Mouse (Mus musculus): Measurements from ENCODE around the gene Shank1. TPM values are rescaled to one million over a fixed set of nuclear protein-coding genes. Genes with fewer than 3 reads are reported as not detected.
A peak's percentile ranks its signal among the peaks of the same experiment; 100 is the strongest.
"Not testable (repeated sequence)": the region's sequence is repeated elsewhere in the genome, so short reads cannot be mapped to it uniquely, and the experiment has no call there.

The Shank1 gene
- total RNA-seq (2021), result 100 to 1,000 TPM; 299 to 336 TPM

- intact Hi-C loops (cut with DNase I), result loop anchor here (10.0 kb wide), 1 partner anchor 45 kb away; the partner anchor contains the start of gene Gm15517
These were observed at the start of gene Shank1 for GRCm38 (mm10) chr7:44309475-44310284. TSS of gene Shank1 (plus strand) at chr7:44310253.

GRCm38 (mm10) chr7:44260410-44260809, 49.6 kb upstream of the Shank1 start:
- no peak for DNase-seq
- intact Hi-C loops (cut with DNase I), result loop anchor here (5.0 to 10.0 kb wide), 2 partner anchors 54 to 227 kb away; partner anchors contain the start of gene Shank1

More at GRCm38 (mm10) chr7:44309475-44310284, at the start of gene Shank1:
- no peak for DNase-seq

- intact Hi-C loops (cut with DNase I), result loop anchor here (5.0 to 10.0 kb wide), 2 partner anchors 54 to 226 kb away; partner anchors contain the start of gene Shank1
- no peak for DNase-seq
These were observed 48.9 kb upstream of the Shank1 start, which contains the start of gene Gm15517 for GRCm38 (mm10) chr7:44261147-44261546. TSS of gene Gm15517 (plus strand) at chr7:44261447.

- peak; percentile 95 for DNase-seq
- intact Hi-C loops (cut with DNase I), result loop anchor here (1.0 to 10.0 kb wide), 3 partner anchors 52 to 224 kb away; partner anchors contain the start of gene Shank1
These were observed 47.0 kb upstream of the Shank1 start for GRCm38 (mm10) chr7:44262791-44263643.

GRCm38 (mm10) chr7:44268117-44268516, 41.9 kb upstream of the Shank1 start:
- DNase-seq, result no peak
- intact Hi-C loops (cut with DNase I), result loop anchor here (10.0 kb wide), 1 partner anchor 47 kb away; the partner anchor contains the start of gene Shank1

GRCm38 (mm10) chr7:44269397-44269796, 40.7 kb upstream of the Shank1 start:
- intact Hi-C loops (cut with DNase I), result loop anchor here (10.0 kb wide), 1 partner anchor 45 kb away; the partner anchor contains the start of gene Shank1
- DNase-seq, result no peak

- intact Hi-C loops (cut with DNase I), result no loop called here
- DNase-seq, result peak; percentile 34
These were observed 38.7 kb upstream of the Shank1 start for GRCm38 (mm10) chr7:44271309-44271708.

- intact Hi-C loops (cut with DNase I), result no loop called here
These were observed 37.5 kb upstream of the Shank1 start for GRCm38 (mm10) chr7:44272546-44272945.

GRCm38 (mm10) chr7:44273446-44273845, 36.6 kb upstream of the Shank1 start:
- intact Hi-C loops (cut with DNase I), result no loop called here
- DNase-seq, result no peak

More at GRCm38 (mm10) chr7:44272546-44272945, 37.5 kb upstream of the Shank1 start:
- DNase-seq, result no peak

- no peak for DNase-seq
- intact Hi-C loops (cut with DNase I), result no loop called here
These were observed 36.0 kb upstream of the Shank1 start for GRCm38 (mm10) chr7:44274096-44274495.

- intact Hi-C loops (cut with DNase I), result no loop called here
- DNase-seq, result no peak
These were observed 34.5 kb upstream of the Shank1 start for GRCm38 (mm10) chr7:44275546-44275945.

- intact Hi-C loops (cut with DNase I), result no loop called here
- no peak for DNase-seq
These were observed 33.4 kb upstream of the Shank1 start for GRCm38 (mm10) chr7:44276461-44277249.

GRCm38 (mm10) chr7:44277250-44277622, 32.8 kb upstream of the Shank1 start:
- peak; percentile 64 for DNase-seq
- intact Hi-C loops (cut with DNase I), result no loop called here

- no peak for DNase-seq
- intact Hi-C loops (cut with DNase I), result no loop called here
These were observed 29.1 kb upstream of the Shank1 start for GRCm38 (mm10) chr7:44280959-44281358.

- intact Hi-C loops (cut with DNase I), result no loop called here
- no peak for DNase-seq
These were observed 28.5 kb upstream of the Shank1 start for GRCm38 (mm10) chr7:44281586-44281985.

GRCm38 (mm10) chr7:44287760-44288159, 22.3 kb upstream of the Shank1 start:
- no peak for DNase-seq
- intact Hi-C loops (cut with DNase I), result no loop called here

- intact Hi-C loops (cut with DNase I), result no loop called here
- no peak for DNase-seq
These were observed 19.1 kb upstream of the Shank1 start for GRCm38 (mm10) chr7:44290986-44291385.

GRCm38 (mm10) chr7:44291418-44291817, 18.6 kb upstream of the Shank1 start:
- intact Hi-C loops (cut with DNase I), result no loop called here
- no peak for DNase-seq

- intact Hi-C loops (cut with DNase I); DNase-seq: not testable (repeated sequence)
These were observed 12.6 kb upstream of the Shank1 start for GRCm38 (mm10) chr7:44297501-44297900.
